Mouse (Mus musculus) heart, adult 2 months (tissue): Measurements from ENCODE around the gene Map3k12.

Experiments
- CTCF ChIP-seq: fragments of 200-600 bp; IDR thresholded peaks from 2 replicates; pipeline ENCODE4 v1.8.1; 2022; ENCODE audit warnings: antibody characterized with exemption, mild to moderate bottlenecking, moderate library complexity
- EP300 ChIP-seq: fragments of 200-500 bp; IDR thresholded peaks from 2 replicates; pipeline ENCODE4 v1.6.1; 2011; ENCODE audit warnings: low read depth, low read length, control low read depth; ENCODE audit not compliant: insufficient read depth
- POLR2A ChIP-seq: fragments of 200-500 bp; IDR thresholded peaks from 2 replicates; pipeline ENCODE4 v1.6.1; 2011; ENCODE audit warnings: mild to moderate bottlenecking, low read depth, low read length, control low read depth; ENCODE audit not compliant: insufficient read depth

DNA sequence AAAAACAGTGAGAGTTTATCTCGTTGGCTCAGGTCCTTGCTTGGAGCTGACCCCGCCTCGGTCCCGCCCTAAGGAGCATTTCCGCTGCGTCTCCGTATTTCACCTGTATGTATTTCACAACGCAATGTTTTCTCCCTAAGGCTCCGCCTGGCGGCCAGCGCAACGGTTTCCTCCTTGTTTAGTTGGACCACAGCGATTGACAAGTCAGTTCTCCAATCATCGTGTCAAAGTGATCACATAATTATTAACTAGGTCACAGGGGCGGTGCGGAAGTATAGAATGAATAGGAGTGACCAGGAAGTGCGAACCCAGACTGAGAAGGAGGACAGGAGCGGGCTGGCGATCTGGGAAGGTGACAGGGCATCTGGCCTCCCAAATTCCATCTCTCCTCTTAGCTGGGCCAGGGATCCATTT lies 58.0 kb downstream of the Map3k12 start, which contains the start of gene Prr13:
- peak; percentile 84 for TF ChIP-seq CTCF
- peak; percentile 89 for TF ChIP-seq POLR2A
- peak; percentile 87 for TF ChIP-seq EP300
